Mouse (Mus musculus) kidney, adult 9 months (tissue): Measurements from ENCODE around the gene Tsr2.

Experiments
- DNase-seq: peaks from one replicate; pipeline ENCODE4 v3.0.0; 2022

Tsr2 gene

DNA sequence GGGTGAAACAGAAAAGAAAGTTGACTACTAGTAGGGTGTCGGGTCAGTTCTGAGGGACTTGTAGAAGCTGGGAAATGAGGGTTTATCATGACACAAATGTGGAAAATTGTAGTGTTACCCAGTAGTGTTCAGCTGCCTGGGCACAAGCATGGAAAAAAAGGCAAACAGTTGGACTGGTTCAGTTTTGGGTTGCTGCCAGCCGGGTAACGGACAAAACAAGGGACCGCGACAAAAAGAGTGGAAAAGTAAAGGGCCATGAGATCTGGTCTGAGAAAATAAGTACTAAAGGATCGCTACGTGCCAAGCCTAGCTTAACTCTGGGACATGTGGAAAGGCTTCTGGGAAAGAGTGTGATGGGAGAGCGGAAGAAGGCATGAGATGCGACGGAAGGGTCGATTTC lies 50.0 kb downstream of the Tsr2 start:
- DNase-seq = no peak

DNA sequence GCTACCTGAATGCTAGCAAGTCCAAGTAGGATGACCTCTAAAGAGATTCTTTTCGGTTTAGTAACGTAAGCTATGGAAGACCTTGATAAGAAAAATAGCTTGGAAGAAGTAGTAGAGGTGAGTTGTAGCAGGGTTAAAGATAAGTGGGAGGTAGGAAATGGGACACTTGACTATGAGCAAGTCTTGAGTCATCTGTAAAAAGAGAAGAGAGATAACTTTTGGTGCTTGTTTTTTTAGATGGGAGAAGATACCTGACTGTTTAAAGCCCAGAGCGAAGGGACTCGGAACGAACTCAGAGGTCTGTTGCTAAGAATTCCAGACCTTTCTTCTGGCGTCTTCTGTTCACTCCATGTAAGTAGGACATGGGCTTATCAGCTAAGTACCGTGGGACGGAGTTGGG lies 50.5 kb downstream of the Tsr2 start, which contains the start of gene Fgd1:
Gene Fgd1 (plus strand): TSS at position 301 of the 400 bp plus-strand sequence.
- no peak for DNase-seq

DNA sequence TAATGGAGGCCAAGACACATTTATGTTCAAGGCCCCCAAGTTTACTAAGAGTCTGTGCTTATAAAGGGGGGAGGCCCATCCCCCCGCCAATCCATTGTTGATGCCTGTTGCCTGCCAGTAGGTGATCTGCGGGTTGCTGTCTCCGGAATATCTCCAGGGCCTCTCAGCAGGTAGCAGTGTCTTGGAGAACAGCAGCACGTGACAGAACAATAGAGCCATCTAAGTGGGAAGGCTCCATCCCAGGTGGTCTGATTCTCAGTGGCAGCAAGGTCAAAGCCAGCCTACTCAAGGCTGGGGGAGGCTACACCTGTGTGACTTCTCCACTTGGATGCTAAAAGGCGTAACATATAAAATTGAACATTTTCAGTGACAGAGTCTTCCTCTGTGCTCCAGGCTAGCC lies 55.1 kb downstream of the Tsr2 start:
- DNase-seq = no peak
